Mouse (Mus musculus): ENCODE results near the gene Rps21.

- TF ChIP-seq CTCF (IDR thresholded peaks at IDR 0.05; ENCODE audit: low read depth, low read length): no peak
- peak; percentile 17 for TF ChIP-seq POLR2A (IDR thresholded peaks at IDR 0.05; ENCODE audit: insufficient read depth, low read length)
- 0 out of 2 replicates have a peak, but pooled peaks have one; percentile 50 for TF ChIP-seq EP300 (IDR thresholded peaks at IDR 0.05; ENCODE audit: insufficient read depth, low read depth, low read length)
These were observed 22.2 kb upstream of the Rps21 start for GRCm38 (mm10) chr2:180234980-180235379.
